Mouse (Mus musculus) right cerebral cortex, postnatal 25 days (tissue): ENCODE results near the gene Spata46.

Experiments
- DNase-seq: peaks from one replicate; pipeline ENCODE4 v3.0.0; 2022

The Spata46 gene

DNA sequence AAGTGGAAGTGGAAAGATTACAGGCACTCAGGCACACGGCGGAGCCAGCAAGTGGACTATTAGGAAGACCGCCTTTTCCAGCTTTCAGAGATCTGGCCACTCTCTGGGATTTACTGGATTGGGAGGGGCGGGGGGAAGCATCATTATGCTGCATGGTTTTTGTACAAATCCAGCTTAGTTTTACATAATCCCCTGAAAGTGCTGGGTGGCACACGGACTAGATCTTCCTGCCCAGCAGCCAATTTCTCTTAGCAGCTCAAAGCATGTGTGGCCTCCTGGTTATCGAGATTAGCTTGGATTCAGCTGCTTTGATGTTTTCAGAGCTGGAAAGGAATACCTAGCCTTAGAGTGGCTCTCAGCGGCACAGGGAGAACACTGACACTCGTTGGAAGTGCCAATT lies 34.5 kb downstream of the Spata46 start:
- DNase-seq, result no peak

DNA sequence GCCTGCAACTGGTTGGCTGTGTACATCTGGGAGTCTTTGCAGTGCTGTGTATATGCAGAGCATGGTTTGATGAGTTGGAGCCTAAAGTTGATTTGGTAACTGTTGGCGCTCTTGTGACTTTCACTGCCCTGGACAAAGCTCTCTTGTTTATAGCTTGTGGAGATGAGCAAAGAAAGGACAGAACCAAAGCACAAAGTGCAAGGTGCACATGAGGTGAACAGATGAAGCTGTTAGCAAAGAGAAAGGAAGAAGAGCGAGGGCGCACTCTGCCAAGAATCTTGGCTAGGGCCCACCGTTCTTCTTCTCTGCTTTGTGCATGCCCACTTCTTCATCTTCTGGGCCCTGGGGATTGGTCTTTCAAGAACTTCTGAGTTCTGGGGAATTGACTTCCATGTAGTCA lies 35.3 kb downstream of the Spata46 start:
- no peak for DNase-seq

DNA sequence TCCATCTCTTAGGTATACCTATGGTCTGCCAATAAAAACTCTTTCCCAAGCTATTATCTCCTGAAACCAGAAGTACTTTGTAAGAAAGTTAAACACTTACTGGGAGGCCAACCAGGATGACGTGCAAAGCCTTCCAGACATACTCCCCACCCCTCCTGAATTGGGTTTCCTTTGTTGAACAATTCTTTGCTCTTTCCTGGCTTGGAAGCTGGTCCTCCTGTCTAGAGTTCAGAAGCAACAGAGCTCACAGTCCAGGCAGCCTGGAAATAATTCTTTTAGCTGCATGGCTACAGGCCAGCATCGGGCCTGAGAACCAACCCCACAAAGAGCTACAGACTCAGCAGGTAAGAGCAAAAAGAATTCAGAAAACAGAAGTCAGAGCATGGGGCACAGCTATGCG lies 37.7 kb downstream of the Spata46 start:
- no peak for DNase-seq

DNA sequence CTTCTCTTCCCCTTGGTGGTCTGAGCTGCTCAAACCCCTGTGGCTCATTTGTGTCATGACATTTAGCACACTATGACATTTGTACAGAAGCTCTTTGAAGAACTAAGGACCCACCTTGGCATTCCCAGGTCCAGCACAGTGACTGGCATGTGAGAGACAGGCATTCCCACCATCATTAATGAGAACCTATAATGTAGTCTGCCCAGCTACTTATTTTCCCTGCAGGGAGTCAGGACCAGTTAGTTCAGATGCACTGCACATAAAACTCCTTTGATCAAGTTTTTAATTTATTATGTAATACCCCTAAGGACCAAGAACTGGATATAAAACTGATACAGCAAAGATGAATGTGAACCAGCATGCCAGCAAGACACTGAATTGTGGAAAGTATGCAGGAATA lies 42.5 kb downstream of the Spata46 start:
- DNase-seq, result no peak

DNA sequence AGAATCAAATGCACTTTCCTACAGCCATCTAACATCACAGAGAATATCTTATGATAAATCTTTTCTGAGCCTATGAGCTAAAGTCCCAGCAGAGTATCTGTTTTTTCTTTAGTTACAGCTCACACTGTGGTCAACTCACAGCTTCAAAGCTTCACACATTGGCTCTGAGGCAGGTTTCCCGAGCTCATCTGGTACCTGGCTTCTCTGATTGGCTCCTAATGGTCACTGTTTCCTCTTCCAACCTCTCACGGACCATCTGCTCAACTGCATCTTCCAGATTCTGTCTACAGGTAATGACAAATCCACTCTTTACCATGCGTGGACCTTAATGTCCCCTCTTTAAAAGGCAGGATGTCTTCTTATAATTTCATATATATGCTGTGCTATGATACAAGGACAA lies 44.7 kb downstream of the Spata46 start:
- no peak for DNase-seq

DNA sequence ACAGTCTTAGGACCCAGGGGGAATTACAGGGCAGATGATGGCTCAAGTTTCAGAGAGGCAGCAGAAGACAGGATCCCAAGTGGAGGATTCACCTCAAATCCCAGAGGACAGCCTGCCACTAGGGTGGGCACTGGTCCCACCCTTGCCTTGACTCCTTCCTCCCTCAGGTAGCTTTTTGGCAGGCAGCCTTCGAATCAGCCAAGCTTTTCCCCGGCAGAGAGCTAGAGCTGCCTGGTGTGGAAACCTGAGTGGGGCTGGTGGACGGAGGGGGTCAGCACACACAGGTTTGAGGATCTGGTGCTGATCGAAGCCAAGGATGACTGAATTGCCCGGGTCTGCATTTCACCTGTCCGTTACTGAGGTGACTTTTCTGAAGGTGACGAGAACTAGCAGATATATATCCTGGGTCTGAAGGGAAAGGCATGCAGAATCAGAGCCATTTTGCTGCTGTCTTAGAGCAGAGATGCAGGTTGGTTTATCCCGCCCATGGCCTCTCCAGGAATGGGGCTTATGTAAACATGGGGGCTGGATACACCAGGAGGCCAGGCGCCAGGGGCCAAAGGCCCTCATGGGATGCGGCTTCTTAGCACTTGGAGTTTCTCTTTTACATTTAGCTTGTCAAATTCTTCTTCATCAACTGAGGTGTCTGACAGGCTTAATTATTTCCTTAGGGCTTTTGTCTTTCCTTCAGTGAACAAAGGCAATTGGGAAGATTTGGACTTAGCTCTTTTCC lies 51.7 kb downstream of the Spata46 start:
- DNase-seq, result no peak
